Mouse (Mus musculus) heart, embryonic 16.5 days (tissue): Measurements from ENCODE around the gene Mecr. TPM values are rescaled to one million over a fixed set of nuclear protein-coding genes. Genes with fewer than 3 reads are reported as not detected.

Experiments used
- ATAC-seq: fragments of 200-750 bp; cut with Nextera tagmentation; replicated peaks from 2 replicates; pipeline ENCODE4 v1.8.0; 2017; ENCODE audit warnings: moderate number of reproducible peaks; ENCODE audit not compliant: insufficient read depth, low FRiP score; ENCODE audit errors: extremely low read depth
- H3K27ac ChIP-seq: fragments of 300-500 bp; sonication (generic); 2 replicates; pipeline ENCODE4 v1.5.1; 2014; ENCODE audit warnings: mild to moderate bottlenecking, low read length, control low read depth, moderate library complexity
- H3K27me3 ChIP-seq: fragments of 300-500 bp; sonication (generic); 2 replicates; pipeline ENCODE4 v1.6.1; 2014; ENCODE audit warnings: low read length, mixed read lengths; ENCODE audit not compliant: control insufficient read depth, insufficient read depth
- H3K36me3 ChIP-seq: fragments of 300-500 bp; sonication (generic); 2 replicates; pipeline ENCODE4 v1.6.1; 2014; ENCODE audit not compliant: control insufficient read depth, insufficient read depth
- H3K4me1 ChIP-seq: fragments of 300-500 bp; sonication (generic); 2 replicates; pipeline ENCODE4 v1.6.1; 2014; ENCODE audit warnings: low read length, mixed read lengths; ENCODE audit not compliant: control insufficient read depth, insufficient read depth
- H3K4me2 ChIP-seq: fragments of 300-500 bp; sonication (generic); 2 replicates; pipeline ENCODE4 v1.6.1; 2014; ENCODE audit warnings: low read depth, mild to moderate bottlenecking, control low read depth, low read length
- H3K4me3 ChIP-seq: fragments of 300-500 bp; sonication (generic); 2 replicates; pipeline ENCODE4 v1.5.1; 2014; ENCODE audit warnings: mild to moderate bottlenecking, control low read depth, low read length
- H3K9ac ChIP-seq: fragments of 300-500 bp; sonication (generic); 2 replicates; pipeline ENCODE4 v1.6.1; 2014; ENCODE audit warnings: low read length, control low read depth
- H3K9me3 ChIP-seq: fragments of 300-500 bp; sonication (generic); replicated peaks from 2 replicates; pipeline ENCODE4 v1.6.1; 2016; ENCODE audit warnings: low read length; ENCODE audit not compliant: control insufficient read depth
- WGBS: fragments of 180-500 bp; shearing (Covaris S2); extraction: QIAGEN DNeasy Blood & Tissue Kit; methylation state at CpG from one replicate; pipeline ENCODE4 v1.1.7; 2014; 5-methylcytosine and 5-hydroxymethylcytosine counted together
- polyA plus RNA-seq: library from polyadenylated mRNA; unstranded; fragments of >200 nt; fragmentation: Nextera tagmentation; extraction: Ambion mirVana; gene quantifications from 2 replicates; pipeline ENCODE4 v1.2.1, GENCODE M21; 2015

Mecr gene
- polyA plus RNA-seq, 1 experiment from 2014 or later, result 45.6 TPM

DNA sequence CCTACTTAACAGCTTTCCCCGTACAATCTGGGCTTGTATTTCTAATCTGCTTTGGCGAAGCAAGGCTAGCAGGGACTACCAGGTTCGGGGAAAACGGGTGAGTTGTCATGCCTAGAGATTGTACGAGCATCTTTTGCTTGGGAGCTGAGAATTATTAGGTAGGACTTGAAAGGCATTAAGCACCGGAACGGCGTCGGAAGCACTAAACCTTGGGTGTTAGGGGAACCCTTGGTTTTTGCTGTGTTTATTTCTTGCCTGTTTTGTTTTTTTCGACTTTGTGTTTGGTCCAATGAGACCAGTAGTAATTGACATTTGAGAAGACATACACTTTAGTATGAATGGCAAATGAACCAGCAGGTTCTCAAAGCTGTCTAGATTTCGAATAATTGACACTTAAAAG is 31.3 kb downstream of the Mecr start:
- H3K4me3 ChIP-seq, result peak overlapping the region; percentile 100
- H3K27me3 ChIP-seq, result no peaks in the 10 kb centered on the region

DNA sequence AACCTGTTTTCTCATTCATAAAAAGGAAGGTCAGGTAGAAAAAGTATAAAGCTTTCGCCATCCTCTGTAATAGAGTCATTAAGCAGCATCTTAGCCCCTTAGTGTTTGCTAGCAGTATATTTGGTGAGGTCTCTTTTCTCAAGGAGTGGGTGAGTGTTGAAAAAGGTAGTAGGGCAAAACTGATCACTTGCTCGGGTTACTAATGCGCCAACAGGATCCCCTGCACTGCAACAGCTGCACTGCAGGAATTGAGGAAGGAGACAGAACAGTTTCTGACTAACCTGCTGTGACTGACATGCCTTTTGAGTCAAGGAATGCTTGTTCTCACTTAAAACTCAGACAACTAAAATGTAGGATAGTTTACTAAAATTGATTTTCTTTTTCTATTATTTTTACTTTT is 32.0 kb downstream of the Mecr start:
- Histone ChIP-seq H3K4me3 (peak overlapping the region; percentile 100), H3K27ac (no peak overlapping the region), H3K9ac (peak overlapping the region; percentile 100), H3K4me1 (peaks cover 38% of the 10 kb centered on the region), H3K27me3 (no peaks in the 10 kb centered on the region), H3K9me3 (no peaks in the 10 kb centered on the region), H3K4me2 (peak overlapping the region; percentile 91), H3K36me3 (no peaks in the 10 kb centered on the region)
- no peak for ATAC-seq
- 41% methylated on average over 3 of the region's 3 CpGs for WGBS

More for the DNA sequence above, 31.3 kb downstream of the Mecr start:
- no peak for ATAC-seq
- Histone ChIP-seq H3K27ac (peak overlapping the region; percentile 100), H3K36me3 (no peaks in the 10 kb centered on the region), H3K9me3 (no peaks in the 10 kb centered on the region), H3K9ac (peak overlapping the region; percentile 100), H3K4me2 (peak overlapping the region; percentile 91), H3K4me1 (peaks cover 37% of the 10 kb centered on the region)
- 3% methylated on average over 11 of the region's 11 CpGs for WGBS

DNA sequence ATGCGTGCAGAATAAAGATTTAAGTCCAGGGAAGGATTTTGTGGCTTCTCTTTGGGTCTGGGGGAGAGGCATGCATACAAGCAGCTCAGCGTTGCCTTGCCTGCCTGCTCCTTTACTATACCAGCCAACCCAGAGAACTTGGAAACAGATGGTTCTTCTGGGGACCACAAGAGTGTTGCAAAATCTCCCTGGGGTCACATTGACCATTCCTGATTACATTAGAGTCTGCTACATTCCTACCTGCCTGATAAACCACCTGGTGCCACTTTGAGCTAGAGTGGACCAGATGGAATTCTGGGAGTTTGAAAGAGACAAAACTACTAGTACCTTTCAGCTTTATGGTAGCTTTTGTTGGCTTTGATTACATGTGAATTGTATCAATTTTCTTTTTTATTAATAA is 33.6 kb downstream of the Mecr start:
- 45% methylated on average over 2 of the region's 2 CpGs for WGBS
- ATAC-seq, result no peak
- no peaks in the 10 kb centered on the region for H3K27me3 ChIP-seq
- H3K4me3 ChIP-seq, result no peak overlapping the region
- 0 out of 2 replicates have a peak overlapping the region, but pooled peaks have one; percentile 3 for H3K9ac ChIP-seq
- peak overlapping the region; percentile 29; the same call in 1 of the 2 replicates for H3K4me2 ChIP-seq
- no peaks in the 10 kb centered on the region for H3K36me3 ChIP-seq
- H3K4me1 ChIP-seq, result peaks cover 50% of the 10 kb centered on the region
- no peak overlapping the region for H3K27ac ChIP-seq
- H3K9me3 ChIP-seq, result no peaks in the 10 kb centered on the region

DNA sequence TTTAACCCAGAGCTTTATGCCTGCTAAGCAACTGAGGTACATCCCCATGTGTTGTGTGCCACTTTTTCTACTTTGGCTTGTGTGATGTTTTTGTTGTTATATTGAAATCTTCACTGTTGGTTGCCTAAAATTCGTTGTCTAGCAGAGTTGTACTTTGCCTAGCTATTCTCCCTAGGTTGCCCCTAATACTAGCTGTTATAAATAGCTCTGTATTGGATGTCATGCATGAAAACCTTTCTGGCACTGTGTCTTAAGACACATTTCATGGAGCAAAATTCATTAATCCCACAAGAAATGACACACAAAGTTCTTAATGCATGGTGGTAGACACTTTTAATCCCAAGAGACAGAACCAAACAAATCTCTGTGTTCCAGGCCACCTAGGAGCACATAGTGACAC is 36.4 kb downstream of the Mecr start:
- Histone ChIP-seq H3K4me3 (no peak overlapping the region), H3K9me3 (no peaks in the 10 kb centered on the region), H3K36me3 (no peaks in the 10 kb centered on the region), H3K4me1 (peaks cover 62% of the 10 kb centered on the region), H3K4me2 (no peak overlapping the region), H3K27me3 (no peaks in the 10 kb centered on the region), H3K27ac (peak overlapping the region; percentile 32; the same call in 1 of the 2 replicates), H3K9ac (no peak overlapping the region)
- WGBS, result 52% methylated on average over 1 of the region's 1 CpGs
- ATAC-seq, result no peak

DNA sequence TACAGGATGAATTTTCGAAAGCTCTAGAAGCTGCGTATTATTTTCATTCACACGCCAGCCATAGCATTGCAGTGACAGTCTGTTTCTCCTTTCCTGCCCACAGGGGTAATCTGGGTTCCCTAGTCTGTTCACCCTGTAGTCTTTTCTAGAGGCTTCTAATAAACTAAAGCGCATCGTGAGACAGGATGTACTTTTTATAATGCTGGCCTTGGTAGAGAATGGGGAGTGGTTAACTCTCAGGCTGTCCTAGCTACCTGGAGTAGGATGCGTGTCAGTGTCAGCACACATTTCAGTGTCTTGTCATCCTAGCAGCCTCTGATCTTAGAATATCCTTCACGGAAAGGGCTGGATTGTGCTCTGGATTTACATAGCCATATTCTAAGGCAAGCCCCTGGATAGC is 38.0 kb downstream of the Mecr start:
- peaks cover 55% of the 10 kb centered on the region for H3K4me1 ChIP-seq
- WGBS, result 79% methylated on average over 7 of the region's 7 CpGs
- no peak overlapping the region for H3K4me2 ChIP-seq
- no peak overlapping the region for H3K4me3 ChIP-seq
- no peaks in the 10 kb centered on the region for H3K9me3 ChIP-seq
- H3K36me3 ChIP-seq, result peaks cover 3% of the 10 kb centered on the region
- no peak overlapping the region for H3K27ac ChIP-seq
- H3K9ac ChIP-seq, result no peak overlapping the region
- no peaks in the 10 kb centered on the region for H3K27me3 ChIP-seq
- ATAC-seq, result no peak

- Histone ChIP-seq H3K36me3 (peaks cover 10% of the 10 kb centered on the region), H3K27me3 (no peaks in the 10 kb centered on the region), H3K27ac (no peak overlapping the region), H3K9me3 (no peaks in the 10 kb centered on the region), H3K4me2 (no peak overlapping the region), H3K4me3 (no peak overlapping the region), H3K9ac (no peak overlapping the region), H3K4me1 (peaks cover 48% of the 10 kb centered on the region)
- 53% methylated on average over 6 of the region's 6 CpGs for WGBS
- ATAC-seq, result 0 out of 2 replicates have a peak, but pooled peaks have one; percentile 18
These were observed 40.3 kb downstream of the Mecr start for GRCm38 (mm10) chr4:131883571-131883970.

DNA sequence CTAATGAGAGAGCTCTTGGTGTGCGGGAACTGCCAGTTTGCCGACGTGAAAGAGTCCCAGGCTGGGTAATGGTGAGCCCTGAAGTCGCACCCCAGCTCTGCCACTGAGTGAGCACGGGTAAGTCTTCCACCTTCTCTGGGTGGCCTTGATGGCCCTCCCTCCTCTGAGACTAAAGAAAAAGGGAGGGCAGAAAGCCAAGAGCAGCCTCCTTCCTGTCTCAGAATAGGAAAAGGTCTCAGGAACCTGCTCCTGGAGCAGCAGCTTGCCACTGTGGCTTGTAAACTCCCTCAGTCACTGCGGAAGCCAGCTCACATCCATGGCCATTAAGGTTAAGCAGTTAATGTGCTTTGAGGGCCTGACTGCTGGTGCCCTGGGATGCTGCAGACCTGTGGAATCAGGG is 42.1 kb downstream of the Mecr start:
- peaks cover 10% of the 10 kb centered on the region for H3K36me3 ChIP-seq
- H3K4me2 ChIP-seq, result no peak overlapping the region
- no peak overlapping the region for H3K9ac ChIP-seq
- ATAC-seq, result no peak
- peaks cover 40% of the 10 kb centered on the region for H3K4me1 ChIP-seq
- no peak overlapping the region for H3K27ac ChIP-seq
- H3K4me3 ChIP-seq, result no peak overlapping the region
- WGBS, result 63% methylated on average over 6 of the region's 6 CpGs
- no peaks in the 10 kb centered on the region for H3K9me3 ChIP-seq
- no peaks in the 10 kb centered on the region for H3K27me3 ChIP-seq

DNA sequence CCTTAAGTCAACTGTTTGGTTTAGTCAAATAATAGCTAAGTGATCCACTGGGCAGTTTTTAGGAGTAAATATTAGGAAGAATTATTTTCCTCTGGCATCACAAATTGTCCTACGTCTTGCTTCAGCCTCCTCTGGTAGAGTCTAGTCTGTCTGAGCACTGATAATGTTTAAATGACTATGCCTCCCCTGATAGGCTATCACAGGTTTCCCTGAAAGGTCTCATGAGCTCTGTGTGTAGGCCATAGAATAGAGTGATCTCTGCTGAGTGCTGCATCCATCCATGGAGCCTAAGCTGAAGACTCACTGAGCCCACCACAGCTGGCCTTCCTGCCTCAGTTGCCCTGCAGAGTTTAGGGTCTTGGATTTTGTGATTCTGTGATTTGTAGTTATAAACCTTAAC is 45.3 kb downstream of the Mecr start:
- no peak overlapping the region for H3K9ac ChIP-seq
- H3K27me3 ChIP-seq, result no peaks in the 10 kb centered on the region
- WGBS, result 37% methylated on average over 1 of the region's 1 CpGs
- ATAC-seq, result no peak
- no peak overlapping the region for H3K4me2 ChIP-seq
- peaks cover 27% of the 10 kb centered on the region for H3K36me3 ChIP-seq
- peaks cover 20% of the 10 kb centered on the region for H3K4me1 ChIP-seq
- H3K4me3 ChIP-seq, result no peak overlapping the region
- no peaks in the 10 kb centered on the region for H3K9me3 ChIP-seq
- H3K27ac ChIP-seq, result no peak overlapping the region

- Histone ChIP-seq H3K9ac (no peak overlapping the region), H3K27ac (no peak overlapping the region), H3K9me3 (no peaks in the 10 kb centered on the region), H3K27me3 (no peaks in the 10 kb centered on the region), H3K36me3 (peaks cover 41% of the 10 kb centered on the region), H3K4me3 (no peak overlapping the region), H3K4me1 (0 out of 2 replicates have a peak, but pooled peaks cover 4% of the 10 kb centered on the region), H3K4me2 (no peak overlapping the region)
- ATAC-seq, result no peak
- 87% methylated on average over 3 of the region's 3 CpGs for WGBS
These were observed 47.4 kb downstream of the Mecr start for GRCm38 (mm10) chr4:131890692-131891091.
